Mouse (Mus musculus): ENCODE data around the gene Cysltr1. TPM values are rescaled to one million over a fixed set of nuclear protein-coding genes. Genes with fewer than 3 reads are reported as not detected.

Gene Cysltr1
- polyA plus RNA-seq, 1 experiment, result not detected

DNA sequence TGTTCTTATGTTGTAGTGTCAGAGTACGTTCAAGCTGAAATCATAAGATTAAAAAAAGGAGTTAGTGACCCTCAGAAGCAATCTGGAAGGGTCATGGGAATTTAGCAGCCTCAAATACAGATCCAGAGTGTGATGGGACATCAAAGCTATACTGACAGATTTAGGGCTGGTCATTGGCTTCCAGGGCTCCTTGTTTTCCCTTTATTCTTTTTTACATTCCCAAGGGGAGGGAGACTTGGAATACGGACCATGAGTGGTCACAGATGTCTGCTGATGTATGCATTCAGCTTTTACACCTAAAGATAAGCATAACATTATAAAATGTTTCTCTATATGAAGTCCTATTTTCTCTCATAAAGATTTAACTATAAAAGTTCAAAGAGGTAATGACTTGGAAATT is 21.3 kb downstream of the Cysltr1 start:
- H3K36me3 ChIP-seq (ENCODE audit: control insufficient read depth, insufficient read depth), result no peaks in the 10 kb centered on the region
- H3K4me3 ChIP-seq (ENCODE audit: insufficient read depth, poor library complexity, severe bottlenecking), result no peak overlapping the region
- H3K79me3 ChIP-seq (ENCODE audit: low read depth), result no peaks in the 10 kb centered on the region
- TF ChIP-seq MYOG (IDR thresholded peaks at IDR 0.05; ENCODE audit: control insufficient read depth, extremely low read depth, insufficient read length) (no peak), MYOD1 (IDR thresholded peaks at IDR 0.05; ENCODE audit: control insufficient read depth, insufficient read length, low read depth) (no peak), USF1 (IDR thresholded peaks at IDR 0.05; ENCODE audit: low read depth) (no peak), FOSL1 (IDR thresholded peaks at IDR 0.05; ENCODE audit: insufficient read depth, low read length, poor library complexity, severe bottlenecking) (no peak), CEBPB (IDR thresholded peaks at IDR 0.05; ENCODE audit: low read depth) (no peak), CTCF (IDR thresholded peaks at IDR 0.05; ENCODE audit: control insufficient read depth, insufficient read depth, insufficient read length) (no peak), MAX (IDR thresholded peaks at IDR 0.05) (no peak)
- no peak overlapping the region for H3ac ChIP-seq (ENCODE audit: control insufficient read depth, insufficient read length, low read depth)
- H3K27me3 ChIP-seq (ENCODE audit: control insufficient read depth, insufficient read depth, insufficient read length), result no peaks in the 10 kb centered on the region
- no peaks in the 10 kb centered on the region for H3K79me2 ChIP-seq (ENCODE audit: control insufficient read depth, insufficient read depth)

DNA sequence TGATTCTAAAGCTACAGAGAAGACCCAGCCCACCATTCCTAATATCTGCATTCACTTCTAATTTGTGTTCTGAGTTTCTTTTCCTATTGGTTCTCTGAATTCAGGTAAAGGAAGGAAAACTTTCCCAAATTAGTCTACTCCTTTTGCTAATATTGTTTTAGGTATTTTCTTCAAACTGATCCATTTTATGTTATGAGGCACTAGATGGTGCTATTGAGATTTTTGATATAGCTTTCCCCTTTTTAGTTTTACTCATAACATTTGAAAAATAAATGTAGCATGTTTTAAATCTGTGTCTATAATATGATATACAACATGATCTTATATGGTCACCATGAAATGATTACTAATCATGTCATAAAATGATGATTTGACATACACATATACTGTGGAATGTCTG is 23.1 kb downstream of the Cysltr1 start:
- H3K36me3 ChIP-seq (ENCODE audit: control insufficient read depth, insufficient read depth), result no peaks in the 10 kb centered on the region
- TF ChIP-seq USF1 (IDR thresholded peaks at IDR 0.05; ENCODE audit: low read depth), result no peak
- no peak for TF ChIP-seq MYOG (IDR thresholded peaks at IDR 0.05; ENCODE audit: control insufficient read depth, extremely low read depth, insufficient read length)
- no peak for TF ChIP-seq CTCF (IDR thresholded peaks at IDR 0.05; ENCODE audit: control insufficient read depth, insufficient read depth, insufficient read length)
- no peak for TF ChIP-seq MYOD1 (IDR thresholded peaks at IDR 0.05; ENCODE audit: control insufficient read depth, insufficient read length, low read depth)
- no peak for TF ChIP-seq CEBPB (IDR thresholded peaks at IDR 0.05; ENCODE audit: low read depth)
- TF ChIP-seq MAX (IDR thresholded peaks at IDR 0.05), result no peak
- TF ChIP-seq FOSL1 (IDR thresholded peaks at IDR 0.05; ENCODE audit: insufficient read depth, low read length, poor library complexity, severe bottlenecking), result no peak
- no peak overlapping the region for H3ac ChIP-seq (ENCODE audit: control insufficient read depth, insufficient read length, low read depth)
- no peaks in the 10 kb centered on the region for H3K79me3 ChIP-seq (ENCODE audit: low read depth)
- no peaks in the 10 kb centered on the region for H3K27me3 ChIP-seq (ENCODE audit: control insufficient read depth, insufficient read depth, insufficient read length)
- no peaks in the 10 kb centered on the region for H3K79me2 ChIP-seq (ENCODE audit: control insufficient read depth, insufficient read depth)
- no peak overlapping the region for H3K4me3 ChIP-seq (ENCODE audit: insufficient read depth, poor library complexity, severe bottlenecking)

DNA sequence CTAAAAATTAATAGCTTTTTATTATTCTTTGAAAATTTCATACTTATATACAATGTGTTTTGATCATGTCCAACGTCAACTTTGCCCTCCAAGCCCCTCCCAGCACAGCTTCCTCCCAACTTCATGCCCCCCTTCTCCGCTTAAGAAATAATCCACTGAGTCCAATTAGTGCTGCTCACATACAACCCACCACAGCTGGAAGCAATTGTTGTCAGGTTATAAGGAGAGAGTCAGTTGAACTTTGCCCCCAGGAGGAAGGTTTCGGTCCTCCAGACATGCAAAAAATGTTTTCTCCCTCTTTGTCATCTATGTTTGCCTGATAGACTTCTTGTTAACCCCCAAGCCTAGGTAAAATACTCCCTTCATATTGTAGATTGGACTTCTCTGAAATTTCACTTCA is 24.5 kb downstream of the Cysltr1 start:
- Histone ChIP-seq H3ac (ENCODE audit: control insufficient read depth, insufficient read length, low read depth) (no peak overlapping the region), H3K36me3 (ENCODE audit: control insufficient read depth, insufficient read depth) (no peaks in the 10 kb centered on the region), H3K4me3 (ENCODE audit: insufficient read depth, poor library complexity, severe bottlenecking) (no peak overlapping the region), H3K27me3 (ENCODE audit: control insufficient read depth, insufficient read depth, insufficient read length) (no peaks in the 10 kb centered on the region), H3K79me2 (ENCODE audit: control insufficient read depth, insufficient read depth) (no peaks in the 10 kb centered on the region), H3K79me3 (ENCODE audit: low read depth) (no peaks in the 10 kb centered on the region)
- TF ChIP-seq CEBPB (IDR thresholded peaks at IDR 0.05; ENCODE audit: low read depth), result no peak
- no peak for TF ChIP-seq MYOD1 (IDR thresholded peaks at IDR 0.05; ENCODE audit: control insufficient read depth, insufficient read length, low read depth)
- TF ChIP-seq CTCF (IDR thresholded peaks at IDR 0.05; ENCODE audit: control insufficient read depth, insufficient read depth, insufficient read length), result no peak
- TF ChIP-seq FOSL1 (IDR thresholded peaks at IDR 0.05; ENCODE audit: insufficient read depth, low read length, poor library complexity, severe bottlenecking), result no peak
- TF ChIP-seq USF1 (IDR thresholded peaks at IDR 0.05; ENCODE audit: low read depth), result no peak
- TF ChIP-seq MYOG (IDR thresholded peaks at IDR 0.05; ENCODE audit: control insufficient read depth, extremely low read depth, insufficient read length), result no peak
- TF ChIP-seq MAX (IDR thresholded peaks at IDR 0.05), result no peak

DNA sequence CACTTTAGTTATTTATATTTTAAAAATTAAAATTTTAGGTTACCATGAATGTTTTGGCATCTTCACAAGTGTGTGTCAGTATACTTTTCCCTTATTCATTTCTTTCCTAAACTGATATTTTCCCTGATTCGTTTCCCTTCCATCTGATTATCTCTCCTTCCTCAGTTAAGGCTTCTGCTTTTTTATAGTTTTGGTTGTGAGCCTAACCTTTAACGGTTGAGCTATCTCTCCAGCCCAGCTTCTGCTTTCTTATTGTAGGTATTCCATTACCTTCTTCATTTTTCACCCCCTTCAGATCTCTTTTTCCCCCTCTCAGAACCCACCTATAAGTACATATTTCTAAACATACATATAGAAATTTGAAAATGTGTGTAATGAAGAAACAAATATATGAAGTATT is 48.0 kb downstream of the Cysltr1 start:
- Histone ChIP-seq H3K79me3 (ENCODE audit: low read depth) (no peaks in the 10 kb centered on the region), H3K27me3 (ENCODE audit: control insufficient read depth, insufficient read depth, insufficient read length) (no peaks in the 10 kb centered on the region), H3K4me3 (ENCODE audit: insufficient read depth, poor library complexity, severe bottlenecking) (no peak overlapping the region), H3K36me3 (ENCODE audit: control insufficient read depth, insufficient read depth) (no peaks in the 10 kb centered on the region), H3K79me2 (ENCODE audit: control insufficient read depth, insufficient read depth) (no peaks in the 10 kb centered on the region), H3ac (ENCODE audit: control insufficient read depth, insufficient read length, low read depth) (no peak overlapping the region)
- no peak for TF ChIP-seq MAX (IDR thresholded peaks at IDR 0.05)
- TF ChIP-seq USF1 (IDR thresholded peaks at IDR 0.05; ENCODE audit: low read depth), result no peak
- no peak for TF ChIP-seq MYOD1 (IDR thresholded peaks at IDR 0.05; ENCODE audit: control insufficient read depth, insufficient read length, low read depth)
- TF ChIP-seq MYOG (IDR thresholded peaks at IDR 0.05; ENCODE audit: control insufficient read depth, extremely low read depth, insufficient read length), result no peak
- no peak for TF ChIP-seq FOSL1 (IDR thresholded peaks at IDR 0.05; ENCODE audit: insufficient read depth, low read length, poor library complexity, severe bottlenecking)
- TF ChIP-seq CTCF (IDR thresholded peaks at IDR 0.05; ENCODE audit: control insufficient read depth, insufficient read depth, insufficient read length), result no peak
- TF ChIP-seq CEBPB (IDR thresholded peaks at IDR 0.05; ENCODE audit: low read depth), result no peak

DNA sequence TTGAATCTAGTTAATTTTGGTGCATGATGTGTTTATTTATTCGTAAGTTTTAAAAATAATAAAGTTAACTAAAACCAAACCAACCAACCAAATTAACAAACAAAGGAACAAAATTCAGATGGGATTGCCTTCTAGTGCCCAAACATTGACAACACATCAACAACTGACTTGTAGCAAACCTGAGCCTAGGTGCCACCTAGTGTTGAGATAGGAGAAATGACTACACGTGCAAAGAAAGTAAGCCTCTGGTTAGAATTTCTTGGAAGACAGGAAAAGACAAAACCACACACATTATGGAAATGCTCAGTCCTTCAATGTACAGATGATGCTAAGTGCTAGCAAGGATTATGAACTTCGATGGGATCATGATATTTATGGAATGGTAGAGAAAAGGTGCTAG is 67.1 kb downstream of the Cysltr1 start:
- Histone ChIP-seq H3ac (ENCODE audit: control insufficient read depth, insufficient read length, low read depth) (no peak overlapping the region), H3K4me3 (ENCODE audit: insufficient read depth, poor library complexity, severe bottlenecking) (no peak overlapping the region), H3K79me2 (ENCODE audit: control insufficient read depth, insufficient read depth) (no peaks in the 10 kb centered on the region), H3K36me3 (ENCODE audit: control insufficient read depth, insufficient read depth) (no peaks in the 10 kb centered on the region), H3K79me3 (ENCODE audit: low read depth) (no peaks in the 10 kb centered on the region), H3K27me3 (ENCODE audit: control insufficient read depth, insufficient read depth, insufficient read length) (no peaks in the 10 kb centered on the region)
- TF ChIP-seq CTCF (IDR thresholded peaks at IDR 0.05; ENCODE audit: control insufficient read depth, insufficient read depth, insufficient read length) (no peak), MAX (IDR thresholded peaks at IDR 0.05) (no peak), CEBPB (IDR thresholded peaks at IDR 0.05; ENCODE audit: low read depth) (no peak), USF1 (IDR thresholded peaks at IDR 0.05; ENCODE audit: low read depth) (no peak), MYOD1 (IDR thresholded peaks at IDR 0.05; ENCODE audit: control insufficient read depth, insufficient read length, low read depth) (no peak), FOSL1 (IDR thresholded peaks at IDR 0.05; ENCODE audit: insufficient read depth, low read length, poor library complexity, severe bottlenecking) (no peak), MYOG (IDR thresholded peaks at IDR 0.05; ENCODE audit: control insufficient read depth, extremely low read depth, insufficient read length) (no peak)

Other genes with a start within 250 kb of the Cysltr1 start
- gene Fndc3c1, start 118.3 kb downstream of the Cysltr1 start, polyA plus RNA-seq (2012; fragmentation: generic; extraction: Trizol), result not detected
- gene Gm5127, start 20.5 kb downstream of the Cysltr1 start, polyA plus RNA-seq (2012; fragmentation: generic; extraction: Trizol), result not detected
- not detected for gene Rtl3, start 237.0 kb upstream of the Cysltr1 start, polyA plus RNA-seq (2012; fragmentation: generic; extraction: Trizol)

Data from C2C12 (cell line).